Mouse (Mus musculus): Measurements from ENCODE around the gene Abcb9.

GRCm38 (mm10) chr5:124036836-124037235 lies 58.8 kb downstream of the Abcb9 start:
- TF ChIP-seq EP300 (IDR thresholded peaks at IDR 0.05; ENCODE audit: insufficient read depth, low read depth, low read length) (no peak), POLR2A (IDR thresholded peaks at IDR 0.05; ENCODE audit: insufficient read depth, low read depth, low read length) (no peak)

Measured in heart, adult 2 months (tissue).